Mouse (Mus musculus) bone marrow macrophage, adult 2 months (primary cell): ENCODE measurements around the gene Ankrd37.

Source experiments
- CTCF ChIP-seq: IDR thresholded peaks from 2 replicates; pipeline ENCODE4 v1.5.1; 2012; ENCODE audit warnings: low read depth, mild to moderate bottlenecking, low read length, moderate library complexity
- POLR2A ChIP-seq: IDR thresholded peaks from 2 replicates; pipeline ENCODE4 v1.6.1; 2012; ENCODE audit warnings: mild to moderate bottlenecking, low read depth, low read length, borderline replicate concordance

GRCm38 (mm10) chr8:46022758-46023157, 17.3 kb upstream of the Ankrd37 start:
- no peak for TF ChIP-seq CTCF
- no peak for TF ChIP-seq POLR2A
